Mouse (Mus musculus) lung, postnatal 36 days (tissue): Measurements from ENCODE around the gene Riox1.

ENCODE experiments used
- DNase-seq: peaks from one replicate; pipeline ENCODE4 v3.0.0; 2022; ENCODE audit warnings: mixed read lengths

Riox1 gene

GRCm38 (mm10) chr12:83949776-83950492 lies 474 bp upstream of the Riox1 start:
- peak; percentile 34 for DNase-seq

DNA sequence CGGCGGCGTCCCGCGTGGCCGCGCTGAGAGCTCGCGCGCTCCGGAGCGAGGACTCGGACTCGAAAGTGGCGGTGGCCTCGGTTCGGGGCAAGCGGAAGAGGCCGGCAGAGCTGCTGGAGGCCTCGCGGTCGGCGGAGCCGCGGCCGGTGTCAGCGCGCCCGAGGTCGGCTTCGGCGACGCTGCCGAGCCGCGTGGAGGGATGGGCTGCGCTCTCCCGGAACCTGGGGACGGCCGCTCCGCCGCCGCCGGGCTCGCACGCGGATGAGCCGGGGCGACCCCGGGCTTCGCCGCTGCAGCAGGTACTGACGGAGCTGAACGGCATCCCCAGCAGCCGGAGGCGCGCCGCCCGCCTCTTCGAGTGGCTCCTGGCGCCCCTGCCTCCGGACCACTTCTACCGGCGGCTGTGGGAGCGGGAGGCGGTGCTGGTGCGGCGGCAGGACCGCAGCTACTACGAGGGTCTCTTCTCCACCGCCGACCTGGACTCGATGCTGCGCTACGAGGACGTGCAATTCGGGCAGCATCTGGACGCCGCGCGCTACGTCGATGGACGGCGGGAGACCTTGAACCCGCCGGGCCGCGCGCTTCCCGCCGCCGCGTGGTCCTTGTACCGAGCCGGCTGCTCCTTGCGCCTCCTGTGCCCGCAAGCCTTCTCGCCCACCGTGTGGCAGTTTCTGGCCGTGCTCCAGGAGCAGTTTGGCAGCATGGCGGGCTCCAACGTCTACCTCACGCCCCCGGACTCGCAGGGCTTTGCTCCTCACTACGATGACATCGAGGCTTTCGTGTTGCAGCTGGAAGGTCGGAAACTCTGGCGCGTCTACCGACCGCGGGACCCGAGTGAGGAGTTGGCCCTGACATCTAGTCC lies 663 bp downstream of the Riox1 start:
- no peak for DNase-seq

- no peak for DNase-seq
Measured at GRCm38 (mm10) chr12:83951711-83952575, 1.5 kb downstream of the Riox1 start.

DNA sequence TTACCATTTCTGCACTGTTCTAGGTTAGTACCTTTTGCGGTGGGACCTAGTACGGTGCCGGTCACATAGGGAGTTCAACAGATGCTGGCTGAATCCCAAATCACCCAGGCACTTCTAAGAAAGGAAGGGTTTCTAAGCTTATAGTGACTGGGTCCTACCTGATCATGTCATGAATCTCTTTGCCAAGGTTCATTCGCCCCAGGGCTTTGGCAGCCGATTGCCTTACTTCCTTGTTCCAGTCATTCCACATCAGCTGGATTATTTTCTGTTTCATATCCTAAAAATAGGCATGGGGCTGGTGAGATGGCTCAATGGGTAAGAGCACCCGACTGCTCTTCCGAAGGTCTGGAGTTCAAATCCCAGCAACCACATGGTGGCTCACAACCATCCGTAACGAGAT lies 7.9 kb downstream of the Riox1 start:
- DNase-seq: no peak

DNA sequence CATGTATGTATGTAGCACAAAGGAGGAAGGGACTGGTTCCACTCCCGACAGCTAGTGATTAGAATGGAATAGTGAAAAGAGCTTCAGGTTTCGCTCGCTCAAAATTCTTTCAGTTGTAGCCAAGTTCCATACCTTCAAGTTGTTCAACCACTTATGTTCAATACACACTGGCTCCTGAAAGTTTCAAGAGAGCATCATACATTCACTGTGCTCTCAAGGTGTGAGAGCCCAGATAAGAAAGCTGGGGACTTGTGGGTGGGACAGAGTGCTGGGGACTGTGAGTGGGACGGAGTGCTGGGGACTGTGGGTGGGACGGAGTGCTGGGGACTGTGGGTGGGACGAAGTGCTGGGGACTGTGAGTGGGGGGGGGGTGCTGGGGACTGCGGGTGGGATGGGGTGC lies 14.8 kb downstream of the Riox1 start:
- DNase-seq: no peak

DNA sequence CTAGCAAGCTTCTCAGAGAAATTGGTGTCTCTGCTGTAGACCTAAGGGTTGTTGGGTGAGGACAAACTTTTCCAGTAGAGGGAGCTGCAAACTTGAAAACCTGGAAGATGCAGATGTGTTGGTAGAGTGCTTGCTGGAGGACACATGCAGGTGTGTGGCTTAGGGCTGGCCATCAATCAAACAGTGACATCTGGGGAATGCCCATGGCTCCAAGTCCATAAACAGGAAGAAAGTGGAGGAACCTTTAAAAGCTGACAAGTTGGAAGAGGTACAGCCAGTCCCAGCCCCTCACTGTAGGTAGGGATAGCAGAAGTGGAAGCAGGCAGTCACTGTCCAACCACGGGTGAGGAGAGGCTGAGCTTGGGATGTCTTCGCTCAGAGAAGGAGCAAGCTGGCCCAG lies 21.7 kb downstream of the Riox1 start:
- DNase-seq: peak; percentile 82

DNA sequence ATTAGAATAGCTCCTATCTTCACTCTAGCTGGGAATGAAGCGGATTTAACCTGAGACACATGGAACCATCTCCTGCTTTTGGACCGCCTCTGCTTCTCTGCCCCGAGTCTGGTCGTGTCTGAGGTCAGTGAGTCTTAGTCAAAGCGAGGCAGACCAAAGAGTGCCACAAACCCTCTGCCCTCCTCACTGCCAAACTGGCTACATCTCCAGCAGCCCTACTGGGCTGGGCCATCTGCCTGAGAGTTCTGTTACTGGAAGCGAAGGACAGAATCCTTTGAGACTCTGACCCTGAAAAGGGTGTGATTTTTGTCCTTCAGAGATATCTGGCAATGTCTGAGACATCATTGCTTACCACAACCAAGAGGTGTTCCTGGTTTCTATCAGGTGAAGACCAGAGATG lies 28.5 kb downstream of the Riox1 start:
- DNase-seq: no peak

- DNase-seq: peak; percentile 18
Measured at GRCm38 (mm10) chr12:83981615-83982014, 31.2 kb downstream of the Riox1 start.

DNA sequence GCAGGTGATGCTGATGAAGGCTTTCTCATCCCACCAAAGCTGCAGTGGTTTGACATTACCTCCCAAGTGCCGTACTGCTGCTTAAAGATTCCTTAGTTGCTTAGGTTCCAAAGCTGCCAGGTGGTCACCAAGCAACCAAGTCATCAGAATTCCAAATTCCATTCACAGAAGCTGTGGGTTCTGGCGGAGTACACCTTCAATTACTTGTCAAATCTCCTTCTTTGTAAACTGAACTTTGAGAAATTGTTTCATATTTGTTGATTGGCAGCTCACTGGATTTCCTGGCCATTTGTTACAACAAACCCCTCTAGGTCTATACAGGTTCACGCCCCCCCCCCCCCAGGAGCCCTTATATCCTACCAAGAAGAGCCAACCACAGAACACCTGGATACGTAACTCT lies 34.3 kb downstream of the Riox1 start, which contains the start of gene Heatr4:
TSS of gene Heatr4 (minus strand) at position 101 of the 400 bp plus-strand sequence.
- DNase-seq: no peak

GRCm38 (mm10) chr12:83987242-83987582 lies 36.8 kb downstream of the Riox1 start:
- DNase-seq: no peak

- DNase-seq: peak; percentile 88
Measured at GRCm38 (mm10) chr12:83987583-83988441, 37.4 kb downstream of the Riox1 start, which contains the start of gene Acot2. TSS of gene Acot2 (plus strand) at chr12:83987861.

GRCm38 (mm10) chr12:83988483-83988882 lies 38.1 kb downstream of the Riox1 start:
- no peak for DNase-seq

- peak; percentile 2 for DNase-seq
Measured at GRCm38 (mm10) chr12:83989378-83989777, 39.0 kb downstream of the Riox1 start.

DNA sequence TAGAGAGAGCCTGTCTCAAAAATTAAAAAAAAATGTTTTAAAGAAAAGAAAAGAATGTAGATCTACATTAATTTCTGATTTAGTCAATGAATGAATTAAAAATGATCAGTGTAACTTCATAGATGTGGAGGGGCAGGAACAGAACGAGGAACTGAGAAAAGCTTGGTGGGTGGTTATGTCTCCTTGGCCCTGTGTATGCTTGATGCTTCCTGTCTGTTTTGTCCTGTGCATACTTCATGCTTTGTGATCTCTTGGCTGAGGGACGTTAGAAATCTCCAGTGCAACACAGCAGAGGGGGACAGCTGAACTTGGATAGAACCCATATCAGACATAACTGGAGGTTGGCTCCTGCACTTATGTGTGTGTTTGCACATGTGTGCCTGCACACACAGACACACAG lies 46.8 kb downstream of the Riox1 start:
- no peak for DNase-seq

DNA sequence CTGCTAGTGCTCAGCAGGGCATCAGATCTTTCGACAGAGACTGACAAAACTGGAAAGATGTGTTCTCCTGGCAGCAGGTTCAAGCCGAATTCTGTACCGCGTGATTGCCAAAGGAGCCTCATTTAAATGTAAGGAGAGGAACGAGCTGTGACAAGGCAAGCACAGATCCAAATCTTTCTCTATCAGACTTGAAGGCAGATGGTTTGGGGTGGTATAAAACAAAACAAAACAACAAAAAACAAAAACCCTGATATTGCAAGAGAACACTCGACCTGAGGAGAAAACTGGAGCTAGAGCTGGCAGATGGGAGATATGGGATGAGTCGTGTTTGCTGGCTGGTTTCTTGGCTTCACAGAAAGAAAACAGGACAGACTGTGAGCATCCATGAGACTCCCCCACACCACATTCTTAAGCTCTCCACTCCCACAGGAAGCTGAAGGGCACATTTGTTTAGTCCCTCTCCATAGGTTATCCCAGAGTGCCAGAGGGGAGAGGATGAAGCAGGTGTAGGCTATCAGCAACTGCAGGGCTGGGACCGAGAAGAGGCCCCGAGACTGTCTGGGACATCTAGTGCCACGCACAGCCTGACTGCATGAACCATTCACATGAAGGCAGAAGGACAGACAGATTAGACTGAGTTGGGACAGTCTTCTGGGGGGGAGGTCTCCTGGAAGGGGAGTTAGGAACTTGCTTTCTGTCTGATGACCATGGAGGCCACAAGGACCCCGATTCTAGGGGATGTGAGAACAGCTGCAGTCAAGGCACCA lies 48.1 kb downstream of the Riox1 start:
- no peak for DNase-seq

GRCm38 (mm10) chr12:83999237-83999636 lies 48.8 kb downstream of the Riox1 start:
- DNase-seq: peak; percentile 86

DNA sequence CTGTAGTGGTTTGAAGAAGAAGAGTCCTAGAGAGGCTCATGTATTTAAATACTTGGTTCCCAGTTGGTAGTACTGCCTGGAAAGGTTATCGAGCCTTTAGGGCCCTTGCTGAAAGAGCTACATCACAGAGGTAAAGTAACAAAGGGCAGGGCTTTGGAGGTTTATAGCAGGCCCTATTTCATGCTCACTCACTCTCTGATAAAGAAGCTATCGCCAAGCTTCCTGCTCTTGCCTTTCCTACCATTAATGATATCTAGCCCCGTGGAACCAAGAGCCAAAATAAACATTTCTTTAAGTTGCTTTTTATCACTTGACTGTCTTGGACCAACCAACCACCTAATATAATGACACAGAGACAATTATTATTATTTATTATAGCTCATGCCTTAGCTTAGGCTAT lies 50.0 kb downstream of the Riox1 start:
- no peak for DNase-seq
